Mouse (Mus musculus): Measurements from ENCODE around the gene Best3.

DNA sequence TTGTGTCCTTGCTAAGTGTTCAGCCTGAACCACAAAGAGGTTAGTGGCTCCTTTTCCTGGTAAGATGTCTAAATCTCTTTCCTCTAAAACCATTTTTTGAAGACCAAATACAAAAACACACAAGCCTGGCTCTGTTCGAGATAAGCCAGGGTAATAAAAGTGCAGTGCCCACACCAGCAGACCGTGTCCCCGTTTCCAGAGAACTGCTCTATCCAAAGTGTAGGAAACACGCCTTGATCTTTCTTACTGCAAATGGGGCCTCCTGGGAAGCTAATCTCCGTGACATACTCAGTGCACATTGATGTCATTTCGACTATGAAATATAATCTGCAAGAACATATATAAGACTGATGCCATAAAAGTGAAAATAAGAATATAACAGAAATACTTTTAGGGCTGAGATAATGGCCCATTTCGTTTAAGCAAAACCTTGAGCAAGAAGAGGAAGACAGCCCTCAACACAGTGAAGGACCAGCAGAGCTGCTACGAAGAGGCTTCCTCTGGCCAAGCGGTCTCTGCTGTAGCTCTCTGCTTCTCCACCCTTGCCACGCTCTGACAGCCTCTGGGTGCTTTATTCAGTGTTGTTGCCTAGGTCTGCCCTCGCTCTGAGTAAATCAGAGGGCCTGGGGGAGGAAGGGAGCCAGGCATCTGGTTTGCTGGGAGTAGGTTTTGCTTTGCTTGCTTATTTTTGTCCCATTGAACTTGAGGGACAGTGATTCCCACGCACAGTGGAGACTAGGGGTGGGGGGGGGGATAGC is 19.8 kb downstream of the Best3 start:
- TF ChIP-seq CTCF (IDR thresholded peaks at IDR 0.05; ENCODE audit: low read depth) = no peak
- TF ChIP-seq EP300 (IDR thresholded peaks at IDR 0.05; ENCODE audit: low read depth) = no peak
